Mouse (Mus musculus): Measurements from ENCODE around the gene Cdc42se1. TPM values are rescaled to one million over a fixed set of nuclear protein-coding genes. Genes with fewer than 3 reads are reported as not detected.
A peak's percentile ranks its signal among the peaks of the same experiment; 100 is the strongest.

Cdc42se1 gene
- polyA plus RNA-seq, 1 experiment from 2014 or later = 49.7 TPM

GRCm38 (mm10) chr3:95280747-95281146, 52.2 kb downstream of the Cdc42se1 start:
- WGBS = 6% methylated on average over 8 of the region's 8 CpGs
- ATAC-seq (replicated peaks; ENCODE audit: insufficient number of reproducible peaks, insufficient read depth, low FRiP score, low read depth) = no peak
- H3K9me3 ChIP-seq (replicated peaks) = no peaks in the 10 kb centered on the region
- H3K9ac ChIP-seq = peak overlapping the region; percentile 91
- H3K4me1 ChIP-seq (replicated peaks) = peaks cover 33% of the 10 kb centered on the region
- H3K36me3 ChIP-seq = no peaks in the 10 kb centered on the region
- H3K4me2 ChIP-seq = peak overlapping the region; percentile 87
- peak overlapping the region; percentile 98 for H3K27ac ChIP-seq
- peak overlapping the region; percentile 86 for H3K4me3 ChIP-seq
- H3K27me3 ChIP-seq = no peaks in the 10 kb centered on the region

DNA sequence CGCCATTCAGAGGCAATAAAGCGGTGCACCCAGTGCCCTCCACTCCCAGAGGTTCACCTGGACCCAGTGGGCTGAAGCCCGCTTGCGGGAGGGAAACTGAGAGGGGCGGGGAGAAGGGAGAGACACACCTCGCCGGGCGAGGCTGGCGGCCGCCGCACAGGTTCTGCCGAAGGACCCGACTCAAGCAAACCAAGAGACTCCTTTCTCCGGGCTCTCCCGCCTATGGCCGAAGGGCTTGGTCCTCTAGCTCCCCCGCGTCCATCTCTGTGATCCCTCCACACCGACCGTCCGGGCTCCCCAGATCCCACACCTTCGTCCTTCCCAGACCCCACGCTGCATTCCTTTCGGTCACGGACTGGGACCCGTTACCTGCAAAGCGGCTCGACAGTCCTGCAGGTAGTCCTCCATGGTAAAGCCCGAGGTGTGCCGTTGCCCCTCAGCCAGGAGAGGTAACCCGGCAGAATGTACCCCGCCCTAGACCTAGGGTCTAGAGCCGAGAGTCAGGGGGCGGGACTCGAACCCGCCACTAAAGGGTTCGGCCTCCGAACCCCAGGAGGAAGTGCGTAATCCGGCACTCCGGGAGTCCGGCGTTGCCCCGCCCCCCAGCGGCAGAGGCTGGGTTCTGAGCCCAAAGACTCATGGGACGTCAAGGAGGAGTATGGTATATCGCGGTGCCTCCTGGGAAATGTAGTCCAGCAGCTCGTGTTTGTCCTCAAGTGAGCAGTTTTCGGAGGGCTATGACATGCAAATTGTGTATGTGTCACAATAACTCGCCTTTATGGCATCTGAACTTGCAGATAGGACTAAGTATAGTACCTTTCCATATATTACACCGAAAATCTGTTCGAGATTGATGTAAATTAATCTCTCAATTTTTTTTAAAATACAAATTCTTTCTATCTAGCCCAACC, 52.9 kb downstream of the Cdc42se1 start, which contains the start of the genes Mindy1 and Prune1:
TSS of gene Mindy1 (plus strand) at position 130 of the 911 bp plus-strand sequence.
TSS of gene Prune1 (minus strand) at position 861 of the 911 bp plus-strand sequence.
- Histone ChIP-seq H3K27me3 (no peaks in the 10 kb centered on the region), H3K4me3 (peak within 1 kb of the TSS; percentile 86), H3K36me3 (no peaks in the 10 kb centered on the region), H3K27ac (peak within 1 kb of the TSS; percentile 98), H3K4me1 (replicated peaks) (peaks cover 32% of the 10 kb centered on the region), H3K4me2 (peak within 1 kb of the TSS; percentile 87), H3K9me3 (replicated peaks) (no peaks in the 10 kb centered on the region), H3K9ac (peak within 1 kb of the TSS; percentile 91)
- under 1% methylated on average over 53 of the region's 53 CpGs for WGBS
- peak; percentile 91 for ATAC-seq (replicated peaks; ENCODE audit: insufficient number of reproducible peaks, insufficient read depth, low FRiP score, low read depth)

DNA sequence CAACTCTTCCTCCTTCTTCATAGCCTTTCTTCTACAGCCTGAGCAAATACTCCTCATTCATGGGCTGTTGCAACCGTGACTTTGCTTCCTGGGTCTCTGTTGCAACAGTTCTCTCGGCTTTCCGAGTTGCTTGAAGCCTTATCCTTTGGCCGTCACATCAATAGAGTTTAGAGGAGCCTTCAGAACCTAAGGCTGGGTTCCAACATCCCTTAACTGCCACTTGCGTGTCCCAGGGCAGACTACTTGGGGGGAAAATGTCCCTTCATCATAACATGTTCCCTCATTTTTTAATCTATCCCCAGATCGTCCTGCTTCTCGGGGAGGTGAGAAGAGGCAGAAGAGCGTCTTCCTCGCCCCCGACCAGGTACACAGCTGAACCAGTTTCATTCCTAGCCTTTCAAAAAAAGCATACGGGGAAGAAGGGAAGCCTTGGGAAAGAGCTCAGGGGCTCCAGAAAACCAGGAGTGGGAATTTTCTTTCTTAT, 53.9 kb downstream of the Cdc42se1 start:
- no peaks in the 10 kb centered on the region for H3K36me3 ChIP-seq
- H3K9me3 ChIP-seq (replicated peaks) = no peaks in the 10 kb centered on the region
- peak overlapping the region; percentile 98 for H3K27ac ChIP-seq
- H3K4me1 ChIP-seq (replicated peaks) = peaks cover 23% of the 10 kb centered on the region
- H3K4me2 ChIP-seq = peak overlapping the region; percentile 87
- under 1% methylated on average over 11 of the region's 11 CpGs for WGBS
- no peaks in the 10 kb centered on the region for H3K27me3 ChIP-seq
- peak overlapping the region; percentile 86 for H3K9ac ChIP-seq
- ATAC-seq (replicated peaks; ENCODE audit: insufficient number of reproducible peaks, insufficient read depth, low FRiP score, low read depth) = no peak
- H3K4me3 ChIP-seq = peak overlapping the region; percentile 86

- ATAC-seq (replicated peaks; ENCODE audit: insufficient number of reproducible peaks, insufficient read depth, low FRiP score, low read depth) = peak; percentile 65
- peak overlapping the region; percentile 87 for H3K4me2 ChIP-seq
- under 1% methylated on average over 49 of the region's 51 CpGs for WGBS
- H3K9me3 ChIP-seq (replicated peaks) = no peaks in the 10 kb centered on the region
- H3K4me1 ChIP-seq (replicated peaks) = peaks cover 20% of the 10 kb centered on the region
- H3K36me3 ChIP-seq = peaks cover 4% of the 10 kb centered on the region; the same call in 1 of the 2 replicates
- no peaks in the 10 kb centered on the region for H3K27me3 ChIP-seq
- H3K9ac ChIP-seq = peak overlapping the region; percentile 86
- peak overlapping the region; percentile 98 for H3K27ac ChIP-seq
- peak overlapping the region; percentile 86 for H3K4me3 ChIP-seq
Measured at GRCm38 (mm10) chr3:95282865-95283588, 54.5 kb downstream of the Cdc42se1 start.

GRCm38 (mm10) chr3:95283589-95283941, 55.0 kb downstream of the Cdc42se1 start:
- WGBS = 3% methylated on average over 7 of the region's 7 CpGs
- Histone ChIP-seq H3K4me3 (peak overlapping the region; percentile 86), H3K27ac (peak overlapping the region; percentile 98), H3K27me3 (no peaks in the 10 kb centered on the region), H3K36me3 (peaks cover 6% of the 10 kb centered on the region; the same call in 1 of the 2 replicates), H3K4me1 (replicated peaks) (peaks cover 20% of the 10 kb centered on the region), H3K9ac (peak overlapping the region; percentile 86), H3K4me2 (peak overlapping the region; percentile 87), H3K9me3 (replicated peaks) (no peaks in the 10 kb centered on the region)
- ATAC-seq (replicated peaks; ENCODE audit: insufficient number of reproducible peaks, insufficient read depth, low FRiP score, low read depth) = no peak

- peak overlapping the region; percentile 98 for H3K27ac ChIP-seq
- peak overlapping the region; percentile 86; the same call in 1 of the 2 replicates for H3K9ac ChIP-seq
- peak overlapping the region; percentile 86 for H3K4me3 ChIP-seq
- no peaks in the 10 kb centered on the region for H3K27me3 ChIP-seq
- WGBS = 26% methylated on average over 1 of the region's 1 CpGs
- ATAC-seq (replicated peaks; ENCODE audit: insufficient number of reproducible peaks, insufficient read depth, low FRiP score, low read depth) = no peak
- H3K4me1 ChIP-seq (replicated peaks) = peaks cover 20% of the 10 kb centered on the region
- H3K4me2 ChIP-seq = peak overlapping the region; percentile 87
- H3K9me3 ChIP-seq (replicated peaks) = no peaks in the 10 kb centered on the region
- peaks cover 6% of the 10 kb centered on the region; the same call in 1 of the 2 replicates for H3K36me3 ChIP-seq
Measured at GRCm38 (mm10) chr3:95284062-95284461, 55.5 kb downstream of the Cdc42se1 start.

GRCm38 (mm10) chr3:95284501-95285281, 56.2 kb downstream of the Cdc42se1 start:
- no peak for ATAC-seq (replicated peaks; ENCODE audit: insufficient number of reproducible peaks, insufficient read depth, low FRiP score, low read depth)
- Histone ChIP-seq H3K9ac (no peak overlapping the region), H3K27ac (no peak overlapping the region), H3K4me3 (peak overlapping the region; percentile 86; the same call in 1 of the 2 replicates), H3K4me2 (peak overlapping the region; percentile 87), H3K9me3 (replicated peaks) (no peaks in the 10 kb centered on the region), H3K4me1 (replicated peaks) (peaks cover 20% of the 10 kb centered on the region), H3K27me3 (no peaks in the 10 kb centered on the region), H3K36me3 (peaks cover 6% of the 10 kb centered on the region; the same call in 1 of the 2 replicates)
- WGBS = 87% methylated on average over 12 of the region's 12 CpGs

- Histone ChIP-seq H3K27me3 (no peaks in the 10 kb centered on the region), H3K9ac (no peak overlapping the region), H3K9me3 (replicated peaks) (no peaks in the 10 kb centered on the region), H3K36me3 (peaks cover 6% of the 10 kb centered on the region; the same call in 1 of the 2 replicates), H3K4me2 (no peak overlapping the region), H3K4me1 (replicated peaks) (peaks cover 19% of the 10 kb centered on the region), H3K27ac (no peak overlapping the region), H3K4me3 (no peak overlapping the region)
- no peak for ATAC-seq (replicated peaks; ENCODE audit: insufficient number of reproducible peaks, insufficient read depth, low FRiP score, low read depth)
- 91% methylated on average over 5 of the region's 5 CpGs for WGBS
Measured at GRCm38 (mm10) chr3:95285390-95285789, 56.9 kb downstream of the Cdc42se1 start.
